26 mouse cellular contexts compared by ENCODE assay signal in the genomic region with DNA sequence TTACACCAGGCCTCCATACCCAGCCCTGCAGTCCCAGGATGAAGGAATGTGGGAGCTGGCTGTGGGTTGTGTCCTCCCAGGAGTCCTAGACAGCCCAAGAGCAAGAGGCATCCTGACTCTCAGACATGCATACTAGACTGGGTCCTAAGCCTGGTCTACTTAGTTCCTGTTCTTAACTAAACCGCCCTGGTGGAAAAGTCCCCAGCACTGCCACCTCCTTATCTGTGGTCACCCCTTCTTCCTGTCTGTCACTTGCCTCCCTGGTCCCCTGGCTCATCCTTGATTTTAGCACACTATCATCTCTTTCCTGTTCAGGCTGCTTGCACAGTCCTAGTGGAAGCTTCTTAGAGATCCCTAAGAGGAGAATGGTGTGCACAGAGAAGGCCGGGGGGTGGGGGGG. TPM values are rescaled to one million over a fixed set of nuclear protein-coding genes. Genes with fewer than 3 reads are reported as not detected.
DNase-seq lines count a peak whose midpoint lies in the region; ATAC-seq and TF ChIP-seq lines count a peak whose summit lies in the region.
"Had no signal": no experiment of that assay in that cellular context is flagged by ENCODE, and none has a peak within 500 bp of the region (broad histone marks: within the 10 kb centered on the region; RNA-seq: fewer than 3 reads in every experiment).

No protein-coding gene starts in this region.

- TF ChIP-seq POLR2A in MEL (IDR thresholded peaks at IDR 0.05; ENCODE audit: control insufficient read depth in 1 of 2, insufficient read depth in 1 of 2, low read depth in 1 of 2, low read length in 2 of 2, poor library complexity in 1 of 2), result peak in 1 of 2 experiments; percentile 31; a peak in 1 of 4 replicates

- no peak overlapping the region for H3K9ac ChIP-seq in MEL (ENCODE audit: control insufficient read depth, low read depth, low read length, poor library complexity, severe bottlenecking)
- H3K9ac ChIP-seq in forebrain, embryonic 14.5 days (ENCODE audit: low read length), result no peak overlapping the region

- H3K36me3 ChIP-seq in MEL (ENCODE audit: control insufficient read depth in 1 of 2, insufficient read depth in 2 of 2, low read length in 2 of 2), result peaks cover 0 to 14% of the 10 kb centered on the region in 2 experiments; a peak in 2 of 4 replicates
- peaks cover 27% of the 10 kb centered on the region for H3K36me3 ChIP-seq in megakaryocyte, embryonic 14.5 days (replicated peaks; ENCODE audit: low read length)
- peaks cover 24% of the 10 kb centered on the region for H3K36me3 ChIP-seq in forebrain, embryonic 14.5 days (ENCODE audit: control insufficient read depth, insufficient read depth, low read length)

- H3K27me3 ChIP-seq in MEL (ENCODE audit: control insufficient read depth in 1 of 2, insufficient read depth in 2 of 2, low read length in 2 of 2), result no peaks in the 10 kb centered on the region
- H3K27me3 ChIP-seq in megakaryocyte, embryonic 14.5 days (replicated peaks), result peaks cover 81% of the 10 kb centered on the region
- peaks cover 18% of the 10 kb centered on the region for H3K27me3 ChIP-seq in forebrain, embryonic 14.5 days (replicated peaks; ENCODE audit: control insufficient read depth, insufficient read depth, low read length)

- no peaks in the 10 kb centered on the region for H3K9me3 ChIP-seq in MEL (replicated peaks; ENCODE audit: insufficient read depth, low read length)
- H3K9me3 ChIP-seq in megakaryocyte, embryonic 14.5 days, result peaks cover 8% of the 10 kb centered on the region
- H3K9me3 ChIP-seq in forebrain, embryonic 14.5 days (replicated peaks; ENCODE audit: control insufficient read depth, low read length), result no peaks in the 10 kb centered on the region
- H3K9me3 ChIP-seq: limb, embryonic 13.5 days; midbrain, embryonic 10.5 days had no signal

- no peak for TF ChIP-seq RAD21 in MEL (IDR thresholded peaks at IDR 0.05; ENCODE audit: low read depth, low read length)

- peak; percentile 67 to 68 for ATAC-seq in hematopoietic stem cell, adult 5-6 weeks (replicated peaks in 1 of 2; ENCODE audit: insufficient read depth in 1 of 2, low FRiP score in 2 of 2, low TSS enrichment in 1 of 2, low read depth in 1 of 2, poor library complexity in 2 of 2, severe bottlenecking in 2 of 2)
- ATAC-seq in forebrain, embryonic 14.5 days, result no peak
- no peak; the same call in 1 of the 2 replicates for ATAC-seq in monocyte, adult 5-6 weeks (replicated peaks; ENCODE audit: insufficient number of reproducible peaks, low FRiP score, low TSS enrichment, poor library complexity, severe bottlenecking)
- ATAC-seq: hindbrain, embryonic 16.5 days; intestine, postnatal 0 days; midbrain, embryonic 16.5 days had no signal

- DNase-seq in CD4-positive, CD25-positive, alpha-beta regulatory T cell, adult 2 months (ENCODE audit: low read depth, low spot score), result peak; percentile 34
- peak; percentile 93 for DNase-seq in MEL (ENCODE audit: low read depth, low spot score)
- no peak for DNase-seq in heart, adult 9 months (ENCODE audit: low spot score in 2 of 2)
- DNase-seq in forebrain, embryonic 14.5 days (ENCODE audit: low spot score), result no peak
- DNase-seq: adrenal gland, postnatal 14 days; cerebellum, adult 8-10 months; cerebellum, postnatal 36 days; gastrocnemius, postnatal 36 days; heart, postnatal 4 days; lung, adult 18-20 months; thymus, adult 18-20 months; thymus, postnatal 4 days had no signal

- WGBS in forebrain, embryonic 14.5 days, result 40% methylated on average over 2 of the region's 2 CpGs

- H3K4me2 ChIP-seq in forebrain, embryonic 14.5 days (ENCODE audit: low read length), result no peak overlapping the region

- no peaks in the 10 kb centered on the region for H3K79me2 ChIP-seq in MEL (ENCODE audit: control insufficient read depth, insufficient read depth, low read length, poor library complexity)

- no peak overlapping the region for H3K4me3 ChIP-seq in MEL (ENCODE audit: control insufficient read depth in 1 of 2, insufficient read depth in 1 of 2, low read depth in 2 of 2, low read length in 2 of 2)
- H3K4me3 ChIP-seq in megakaryocyte, embryonic 14.5 days (replicated peaks), result peak overlapping the region; percentile 19
- H3K4me3 ChIP-seq in forebrain, embryonic 14.5 days (ENCODE audit: low read depth, low read length), result no peak overlapping the region
- H3K4me3 ChIP-seq: limb, embryonic 13.5 days; midbrain, embryonic 10.5 days had no signal

- peak overlapping the region; percentile 28; the same call in 1 of the 2 replicates for H3K27ac ChIP-seq in MEL (ENCODE audit: control insufficient read depth, low read depth, low read length)
- H3K27ac ChIP-seq in forebrain, embryonic 14.5 days (ENCODE audit: low read depth, low read length), result no peak overlapping the region
- H3K27ac ChIP-seq: limb, embryonic 13.5 days; midbrain, embryonic 10.5 days had no signal

- TF ChIP-seq EP300 in MEL (IDR thresholded peaks at IDR 0.05; ENCODE audit: low read depth in 1 of 2, low read length in 2 of 2), result peak; percentile 83 to 96

- H3K4me1 ChIP-seq in MEL (ENCODE audit: control insufficient read depth in 1 of 2, insufficient read depth in 2 of 2, low read length in 2 of 2), result peaks cover 8 to 23% of the 10 kb centered on the region in 2 experiments
- H3K4me1 ChIP-seq in megakaryocyte, embryonic 14.5 days, result peaks cover 36% of the 10 kb centered on the region
- H3K4me1 ChIP-seq in forebrain, embryonic 14.5 days (ENCODE audit: control insufficient read depth, insufficient read depth, low read length), result no peaks in the 10 kb centered on the region; the same call in 1 of the 2 replicates

- TF ChIP-seq CTCF in MEL (IDR thresholded peaks at IDR 0.05 in 2 of 3, conservative IDR thresholded peaks at IDR 0.05 in 1 of 3; ENCODE audit: control insufficient read depth in 1 of 3, insufficient read depth in 1 of 3, low read depth in 2 of 3, low read length in 3 of 3, poor library complexity in 1 of 3, severe bottlenecking in 1 of 3), result no peak

TF ChIP-seq in MEL, 35 proteins besides CTCF, POLR2A, EP300 and RAD21 (continues in another document):
- TF ChIP-seq POLR2AphosphoS2 (IDR thresholded peaks at IDR 0.05; ENCODE audit: low read length) (no peak), HCFC1 (IDR thresholded peaks at IDR 0.05; ENCODE audit: low read depth, low read length) (no peak), ZNF384 (IDR thresholded peaks at IDR 0.05; ENCODE audit: low read depth, low read length) (no peak), MAZ (IDR thresholded peaks at IDR 0.05; ENCODE audit: low read depth, low read length) (no peak; the same call in 1 of the 2 replicates), POLR2AphosphoS5 (IDR thresholded peaks at IDR 0.05; ENCODE audit: borderline replicate concordance, low read depth, low read length) (no peak), MAX (IDR thresholded peaks at IDR 0.05; ENCODE audit: low read length) (no peak), TBP (IDR thresholded peaks at IDR 0.05; ENCODE audit: low read depth, low read length) (no peak), NRF1 (IDR thresholded peaks at IDR 0.05; ENCODE audit: insufficient read depth, low read depth, low read length, poor library complexity, severe bottlenecking) (no peak), MXI1 (IDR thresholded peaks at IDR 0.05; ENCODE audit: low read depth, low read length) (no peak), ZMIZ1 (IDR thresholded peaks at IDR 0.05; ENCODE audit: low read depth, low read length) (no peak)

RNA-seq across cellular contexts. Expression of a gene that starts 21.5 kb away (rescaled TPM):
- 0.08 and 0.36 TPM in 2 replicates for total RNA-seq in MEL (2012; rRNA removed)
- polyA plus RNA-seq in MEL (2012; ENCODE audit: insufficient read depth in 1 of 2, insufficient read length in 2 of 2, low read depth in 1 of 2, low replicate concordance in 2 of 2, missing spikeins in 1 of 2), result under 1 TPM in 1 of 2 experiments, not detected in 1; 0.49 TPM
- not detected in 2 replicates for total RNA-seq in hematopoietic stem cell, adult 5-6 weeks (2017)
- polyA plus RNA-seq in megakaryocyte, embryonic 14.5 days (2012; ENCODE audit: insufficient read depth, low replicate concordance), result not detected in 2 replicates
- 0.49 and 0.51 TPM in 2 replicates for polyA plus RNA-seq in forebrain, embryonic 14.5 days (2014; fragmentation: Nextera tagmentation; extraction: Ambion mirVana)
- total RNA-seq in monocyte, adult 5-6 weeks (2017), result not detected in 3 replicates
- total RNA-seq: adrenal gland, postnatal 14 days; G1E; gastrocnemius, postnatal 36 days; heart, postnatal 4 days had no signal
- polyA plus RNA-seq: heart, embryonic 10.5 days; heart, embryonic 16.5 days; intestine, postnatal 0 days; limb, embryonic 13.5 days; midbrain, embryonic 10.5 days; stomach, embryonic 16.5 days had no signal

RNA-seq across cellular contexts. Expression of a gene that starts 35.3 kb away (rescaled TPM):
- total RNA-seq in MEL (2012; rRNA removed), result 0.12 and 0.13 TPM in 2 replicates
- polyA plus RNA-seq in MEL (2012; ENCODE audit: insufficient read depth in 1 of 2, insufficient read length in 2 of 2, low read depth in 1 of 2, low replicate concordance in 2 of 2, missing spikeins in 1 of 2), result under 1 TPM in 1 of 2 experiments, not detected in 1; 0.32 TPM
- not detected in 2 replicates for total RNA-seq in hematopoietic stem cell, adult 5-6 weeks (2017)
- not detected in 2 replicates for polyA plus RNA-seq in megakaryocyte, embryonic 14.5 days (2012; ENCODE audit: insufficient read depth, low replicate concordance)
- 0.09 and 0.17 TPM in 2 replicates for polyA plus RNA-seq in forebrain, embryonic 14.5 days (2014; fragmentation: Nextera tagmentation; extraction: Ambion mirVana)
- not detected in 3 replicates for total RNA-seq in monocyte, adult 5-6 weeks (2017)
- total RNA-seq: G1E; left cerebral cortex, adult 18-20 months; left cerebral cortex, postnatal 25 days had no signal
- polyA plus RNA-seq: G1E; midbrain, embryonic 16.5 days had no signal

RNA-seq across cellular contexts. Expression of a gene that starts 51.1 kb away (rescaled TPM):
- total RNA-seq in MEL (2012; rRNA removed), result not detected in 2 replicates
- polyA plus RNA-seq in MEL (2012; ENCODE audit: insufficient read depth in 1 of 2, insufficient read length in 2 of 2, low read depth in 1 of 2, low replicate concordance in 2 of 2, missing spikeins in 1 of 2), result not detected
- not detected in 2 replicates for total RNA-seq in hematopoietic stem cell, adult 5-6 weeks (2017)
- polyA plus RNA-seq in megakaryocyte, embryonic 14.5 days (2012; ENCODE audit: insufficient read depth, low replicate concordance), result not detected in 2 replicates
- 0.06 and 0.09 TPM in 2 replicates for polyA plus RNA-seq in forebrain, embryonic 14.5 days (2014; fragmentation: Nextera tagmentation; extraction: Ambion mirVana)
- not detected in 3 replicates for total RNA-seq in monocyte, adult 5-6 weeks (2017)
- total RNA-seq: adrenal gland, postnatal 14 days; G1E; gastrocnemius, postnatal 36 days; heart, postnatal 4 days; left cerebral cortex, adult 18-20 months; left cerebral cortex, postnatal 25 days had no signal
- polyA plus RNA-seq: G1E; heart, embryonic 16.5 days; intestine, postnatal 0 days had no signal

RNA-seq across cellular contexts. Expression of a gene that starts 53.5 kb away (rescaled TPM):
- total RNA-seq in MEL (2012; rRNA removed), result 104 and 116 TPM in 2 replicates
- polyA plus RNA-seq in MEL (2012; ENCODE audit: insufficient read depth in 1 of 2, insufficient read length in 2 of 2, low read depth in 1 of 2, low replicate concordance in 2 of 2, missing spikeins in 1 of 2), result 100 to 1,000 TPM; 138 to 203 TPM
- 32.4 and 37.8 TPM in 2 replicates for total RNA-seq in hematopoietic stem cell, adult 5-6 weeks (2017)
- polyA plus RNA-seq in megakaryocyte, embryonic 14.5 days (2012; ENCODE audit: insufficient read depth, low replicate concordance), result 117 and 284 TPM in 2 replicates
- 47.5 and 49.5 TPM in 2 replicates for polyA plus RNA-seq in forebrain, embryonic 14.5 days (2014; fragmentation: Nextera tagmentation; extraction: Ambion mirVana)
- total RNA-seq in monocyte, adult 5-6 weeks (2017), result 30.5 to 41.8 TPM (median 34.6 TPM) in 3 replicates

RNA-seq across cellular contexts. Expression of a gene that starts 57.9 kb away (rescaled TPM):
- total RNA-seq in MEL (2012; rRNA removed), result 16.4 and 17.8 TPM in 2 replicates
- 10 to 100 TPM in 1 of 2 experiments, not detected in 1; 36.0 TPM for polyA plus RNA-seq in MEL (2012; ENCODE audit: insufficient read depth in 1 of 2, insufficient read length in 2 of 2, low read depth in 1 of 2, low replicate concordance in 2 of 2, missing spikeins in 1 of 2)
- total RNA-seq in hematopoietic stem cell, adult 5-6 weeks (2017), result 16.1 and 16.3 TPM in 2 replicates
- 31.6 and 37.8 TPM in 2 replicates for polyA plus RNA-seq in megakaryocyte, embryonic 14.5 days (2012; ENCODE audit: insufficient read depth, low replicate concordance)
- 45.5 and 47.5 TPM in 2 replicates for polyA plus RNA-seq in forebrain, embryonic 14.5 days (2014; fragmentation: Nextera tagmentation; extraction: Ambion mirVana)
- total RNA-seq in monocyte, adult 5-6 weeks (2017), result 11.8 to 33.4 TPM (median 26.8 TPM) in 3 replicates

Comparison
In these comparisons a context has a peak if more than half of its experiments do, and no peak if none do; other contexts are left out.
1. DNase-seq: peak in CD4-positive, CD25-positive, alpha-beta regulatory T cell, adult 2 months (single experiment) and MEL (single experiment); none in heart, adult 9 months (0 of 2) and forebrain, embryonic 14.5 days (single experiment).
2. ATAC-seq: peak in hematopoietic stem cell, adult 5-6 weeks (2 of 2); none in forebrain, embryonic 14.5 days (single experiment) and monocyte, adult 5-6 weeks (single experiment).